Mouse (Mus musculus) liver, postnatal 0 days (tissue): Measurements from ENCODE around the gene Rhoc. TPM values are rescaled to one million over a fixed set of nuclear protein-coding genes. Genes with fewer than 3 reads are reported as not detected.

Experiments used
- ATAC-seq: fragments of 200-750 bp; cut with Nextera tagmentation; 2 replicates; pipeline ENCODE4 v1.8.0; 2017; ENCODE audit warnings: mild to moderate bottlenecking, moderate library complexity
- DNase-seq: peaks from one replicate; pipeline ENCODE4 v3.0.0-alpha.2; 2016
- H3K27ac ChIP-seq: fragments of 300-500 bp; sonication (generic); 2 replicates; pipeline ENCODE4 v1.5.1; 2014; ENCODE audit warnings: antibody characterized with exemption, moderate library complexity, mild to moderate bottlenecking, low read depth
- H3K27me3 ChIP-seq: fragments of 300-500 bp; sonication (generic); 2 replicates; pipeline ENCODE4 v1.6.1; 2014; ENCODE audit warnings: low read length, control low read depth, mixed read lengths; ENCODE audit not compliant: insufficient read depth
- H3K36me3 ChIP-seq: fragments of 300-500 bp; sonication (generic); replicated peaks from 2 replicates; pipeline ENCODE4 v1.6.1; 2014; ENCODE audit warnings: mild to moderate bottlenecking, control low read depth, low read length, moderate library complexity, mixed read lengths; ENCODE audit not compliant: insufficient read depth
- H3K4me1 ChIP-seq: fragments of 300-500 bp; sonication (generic); 2 replicates; pipeline ENCODE4 v1.6.1; 2014; ENCODE audit warnings: antibody characterized with exemption, mild to moderate bottlenecking, control low read depth; ENCODE audit not compliant: insufficient read depth
- H3K4me2 ChIP-seq: fragments of 300-500 bp; sonication (generic); 2 replicates; pipeline ENCODE4 v1.6.1; 2014; ENCODE audit warnings: low read depth, mild to moderate bottlenecking, low read length, moderate library complexity, mixed read lengths
- H3K4me3 ChIP-seq: fragments of 300-500 bp; sonication (generic); 2 replicates; pipeline ENCODE4 v1.5.1; 2014; ENCODE audit warnings: low read depth, low read length
- H3K9ac ChIP-seq: fragments of 300-500 bp; sonication (generic); replicated peaks from 2 replicates; pipeline ENCODE4 v1.6.1; 2014; ENCODE audit warnings: mild to moderate bottlenecking, moderate library complexity
- H3K9me3 ChIP-seq: fragments of 300-500 bp; sonication (generic); 2 replicates; pipeline ENCODE4 v1.6.1; 2016; ENCODE audit warnings: mild to moderate bottlenecking, control low read depth, low read length, mixed read lengths
- CTCF ChIP-seq: sonication (generic); IDR thresholded peaks from 2 replicates; pipeline ENCODE4 v1.5.1; 2016; ENCODE audit warnings: antibody characterized with exemption, low read depth
- EP300 ChIP-seq: IDR thresholded peaks from 2 replicates; pipeline ENCODE4 v1.6.1; 2016; ENCODE audit warnings: antibody characterized with exemption, low read depth, mild to moderate bottlenecking
- WGBS: fragments of 180-500 bp; shearing (Covaris S2); extraction: QIAGEN DNeasy Blood & Tissue Kit; methylation state at CpG from one replicate; pipeline ENCODE4 v1.1.7; 2014; ENCODE audit not compliant: insufficient replicate concordance; 5-methylcytosine and 5-hydroxymethylcytosine counted together
- polyA plus RNA-seq: library from polyadenylated mRNA; unstranded; fragments of >200 nt; fragmentation: Nextera tagmentation; extraction: Ambion mirVana; gene quantifications from 2 replicates; pipeline ENCODE4 v1.2.1, GENCODE M21; 2015

The Rhoc gene
- polyA plus RNA-seq, 1 experiment from 2014 or later = 38.1 TPM

- H3K4me3 ChIP-seq = peak overlapping the region; percentile 61
- no peaks in the 10 kb centered on the region for H3K9me3 ChIP-seq
- peak; percentile 81 for DNase-seq
- H3K27me3 ChIP-seq = peaks cover 10% of the 10 kb centered on the region; the same call in 1 of the 2 replicates
- under 1% methylated on average over 51 of the region's 52 CpGs for WGBS
- peak overlapping the region; percentile 69 for H3K4me2 ChIP-seq
- peak; percentile 77 for TF ChIP-seq CTCF
- no peak for TF ChIP-seq EP300
- H3K36me3 ChIP-seq = peaks cover 8% of the 10 kb centered on the region; the same call in 1 of the 2 replicates
- peak overlapping the region; percentile 60 for H3K9ac ChIP-seq
- peak overlapping the region; percentile 74 for H3K27ac ChIP-seq
- H3K4me1 ChIP-seq = peaks cover 30% of the 10 kb centered on the region; the same call in 1 of the 2 replicates
- ATAC-seq = peak; percentile 89
Observed at GRCm38 (mm10) chr3:104788561-104789311, 561 bp downstream of the Rhoc start.

GRCm38 (mm10) chr3:104789312-104789605 lies 1.1 kb downstream of the Rhoc start:
- peak overlapping the region; percentile 61 for H3K4me3 ChIP-seq
- DNase-seq (no peak), ATAC-seq (peak; percentile 8; the same call in 1 of the 2 replicates)
- peak overlapping the region; percentile 60 for H3K9ac ChIP-seq
- H3K27ac ChIP-seq = peak overlapping the region; percentile 74
- peaks cover 7% of the 10 kb centered on the region; the same call in 1 of the 2 replicates for H3K27me3 ChIP-seq
- H3K36me3 ChIP-seq = peaks cover 12% of the 10 kb centered on the region; the same call in 1 of the 2 replicates
- no peaks in the 10 kb centered on the region for H3K9me3 ChIP-seq
- peak overlapping the region; percentile 69 for H3K4me2 ChIP-seq
- peaks cover 33% of the 10 kb centered on the region for H3K4me1 ChIP-seq
- 14% methylated on average over 10 of the region's 10 CpGs for WGBS
- TF ChIP-seq CTCF = no peak
- no peak for TF ChIP-seq EP300

- Histone ChIP-seq H3K36me3 (peaks cover 12% of the 10 kb centered on the region; the same call in 1 of the 2 replicates), H3K9me3 (no peaks in the 10 kb centered on the region), H3K27me3 (peaks cover 7% of the 10 kb centered on the region; the same call in 1 of the 2 replicates), H3K4me3 (peak overlapping the region; percentile 61), H3K4me1 (peaks cover 37% of the 10 kb centered on the region), H3K9ac (peak overlapping the region; percentile 60), H3K4me2 (peak overlapping the region; percentile 69), H3K27ac (peak overlapping the region; percentile 74; the same call in 1 of the 2 replicates)
- TF ChIP-seq EP300 (no peak), CTCF (no peak)
- WGBS = 58% methylated on average over 13 of the region's 13 CpGs
- DNase-seq (no peak), ATAC-seq (no peak)
Observed at GRCm38 (mm10) chr3:104789822-104790221, 1.6 kb downstream of the Rhoc start.

- DNase-seq = no peak
- TF ChIP-seq CTCF = no peak
- no peak for TF ChIP-seq EP300
- H3K27ac ChIP-seq = peak overlapping the region; percentile 29; the same call in 1 of the 2 replicates
- H3K4me3 ChIP-seq = peak overlapping the region; percentile 61
- H3K9me3 ChIP-seq = no peaks in the 10 kb centered on the region
- ATAC-seq = no peak
- peaks cover 14% of the 10 kb centered on the region; the same call in 1 of the 2 replicates for H3K36me3 ChIP-seq
- H3K27me3 ChIP-seq = peaks cover 7% of the 10 kb centered on the region; the same call in 1 of the 2 replicates
- 52% methylated on average over 6 of the region's 6 CpGs for WGBS
- peaks cover 39% of the 10 kb centered on the region for H3K4me1 ChIP-seq
- peak overlapping the region; percentile 60 for H3K9ac ChIP-seq
- H3K4me2 ChIP-seq = peak overlapping the region; percentile 69
Observed at GRCm38 (mm10) chr3:104790401-104790937, 2.3 kb downstream of the Rhoc start.

- Histone ChIP-seq H3K9ac (peak overlapping the region; percentile 60; the same call in 1 of the 2 replicates), H3K27ac (no peak overlapping the region), H3K9me3 (no peaks in the 10 kb centered on the region), H3K27me3 (peaks cover 7% of the 10 kb centered on the region; the same call in 1 of the 2 replicates), H3K4me3 (no peak overlapping the region; the same call in 1 of the 2 replicates), H3K4me1 (peaks cover 39% of the 10 kb centered on the region), H3K36me3 (peaks cover 17% of the 10 kb centered on the region), H3K4me2 (peak overlapping the region; percentile 69)
- TF ChIP-seq EP300 = no peak
- TF ChIP-seq CTCF = no peak
- 54% methylated on average over 4 of the region's 4 CpGs for WGBS
- no peak for DNase-seq
- ATAC-seq = no peak
Observed at GRCm38 (mm10) chr3:104791017-104791416, 2.8 kb downstream of the Rhoc start.

- 86% methylated on average over 8 of the region's 8 CpGs for WGBS
Observed at GRCm38 (mm10) chr3:104791671-104792070, 3.5 kb downstream of the Rhoc start.

More at GRCm38 (mm10) chr3:104791671-104792070, 3.5 kb downstream of the Rhoc start:
- peaks cover 39% of the 10 kb centered on the region for H3K4me1 ChIP-seq
- TF ChIP-seq CTCF = no peak
- no peak for TF ChIP-seq EP300
- H3K9ac ChIP-seq = no peak overlapping the region
- ATAC-seq = no peak
- H3K27ac ChIP-seq = no peak overlapping the region
- no peak for DNase-seq
- no peaks in the 10 kb centered on the region for H3K9me3 ChIP-seq
- no peak overlapping the region for H3K4me3 ChIP-seq
- H3K36me3 ChIP-seq = peaks cover 24% of the 10 kb centered on the region
- no peak overlapping the region for H3K4me2 ChIP-seq
- H3K27me3 ChIP-seq = peaks cover 7% of the 10 kb centered on the region; the same call in 1 of the 2 replicates
